Mouse (Mus musculus): ENCODE results near the gene Cd34. TPM values are rescaled to one million over a fixed set of nuclear protein-coding genes. Genes with fewer than 3 reads are reported as not detected.
A peak's percentile ranks its signal among the peaks of the same experiment; 100 is the strongest.

The Cd34 gene
- total RNA-seq, 2 experiments from 2014 or later = 45.0 to 62.8 TPM

- no peak for DNase-seq
Measured at GRCm38 (mm10) chr1:194971980-194972379, 33.4 kb downstream of the Cd34 start.

GRCm38 (mm10) chr1:194976164-194976516, 37.5 kb downstream of the Cd34 start:
- peak; percentile 95 for DNase-seq

GRCm38 (mm10) chr1:194976517-194977370, 38.1 kb downstream of the Cd34 start:
- DNase-seq = peak; percentile 83 to 88

GRCm38 (mm10) chr1:194977371-194977761, 38.7 kb downstream of the Cd34 start:
- DNase-seq = peak; percentile 19 to 20

GRCm38 (mm10) chr1:194977946-194978720, 39.5 kb downstream of the Cd34 start:
- DNase-seq = peak; percentile 64 to 73

- no peak for DNase-seq
Measured at GRCm38 (mm10) chr1:194980826-194981435, 42.3 kb downstream of the Cd34 start.

GRCm38 (mm10) chr1:194982931-194983690, 44.5 kb downstream of the Cd34 start:
- DNase-seq = no peak

GRCm38 (mm10) chr1:194984914-194985313, 46.3 kb downstream of the Cd34 start:
- no peak for DNase-seq

- DNase-seq = no peak
Measured at GRCm38 (mm10) chr1:194985442-194986210, 47.0 kb downstream of the Cd34 start.

GRCm38 (mm10) chr1:194989024-194989423, 50.4 kb downstream of the Cd34 start:
- no peak for DNase-seq

- DNase-seq = no peak
Measured at GRCm38 (mm10) chr1:194990976-194991375, 52.4 kb downstream of the Cd34 start.

- DNase-seq = no peak
Measured at GRCm38 (mm10) chr1:194991654-194992053, 53.0 kb downstream of the Cd34 start.

GRCm38 (mm10) chr1:194992589-194993317, 54.1 kb downstream of the Cd34 start:
- DNase-seq = no peak

- DNase-seq = no peak
Measured at GRCm38 (mm10) chr1:194993409-194993988, 54.9 kb downstream of the Cd34 start.

GRCm38 (mm10) chr1:194994262-194994661, 55.6 kb downstream of the Cd34 start:
- no peak for DNase-seq

GRCm38 (mm10) chr1:194995196-194995595, 56.6 kb downstream of the Cd34 start:
- peak; percentile 56 to 65 for DNase-seq

GRCm38 (mm10) chr1:194998396-194998795, 59.8 kb downstream of the Cd34 start:
- DNase-seq = no peak

GRCm38 (mm10) chr1:195003328-195003727, 64.7 kb downstream of the Cd34 start:
- DNase-seq = no peak

GRCm38 (mm10) chr1:195004194-195004593, 65.6 kb downstream of the Cd34 start:
- DNase-seq = no peak

GRCm38 (mm10) chr1:195006267-195006666, 67.6 kb downstream of the Cd34 start:
- DNase-seq = no peak

Data from adrenal gland, postnatal 36 days (tissue).